Mouse (Mus musculus): ENCODE results near the gene Pah. TPM values are rescaled to one million over a fixed set of nuclear protein-coding genes. Genes with fewer than 3 reads are reported as not detected.

Pah gene
- polyA plus RNA-seq, 1 experiment from 2014 or later = 4.3 TPM

DNA sequence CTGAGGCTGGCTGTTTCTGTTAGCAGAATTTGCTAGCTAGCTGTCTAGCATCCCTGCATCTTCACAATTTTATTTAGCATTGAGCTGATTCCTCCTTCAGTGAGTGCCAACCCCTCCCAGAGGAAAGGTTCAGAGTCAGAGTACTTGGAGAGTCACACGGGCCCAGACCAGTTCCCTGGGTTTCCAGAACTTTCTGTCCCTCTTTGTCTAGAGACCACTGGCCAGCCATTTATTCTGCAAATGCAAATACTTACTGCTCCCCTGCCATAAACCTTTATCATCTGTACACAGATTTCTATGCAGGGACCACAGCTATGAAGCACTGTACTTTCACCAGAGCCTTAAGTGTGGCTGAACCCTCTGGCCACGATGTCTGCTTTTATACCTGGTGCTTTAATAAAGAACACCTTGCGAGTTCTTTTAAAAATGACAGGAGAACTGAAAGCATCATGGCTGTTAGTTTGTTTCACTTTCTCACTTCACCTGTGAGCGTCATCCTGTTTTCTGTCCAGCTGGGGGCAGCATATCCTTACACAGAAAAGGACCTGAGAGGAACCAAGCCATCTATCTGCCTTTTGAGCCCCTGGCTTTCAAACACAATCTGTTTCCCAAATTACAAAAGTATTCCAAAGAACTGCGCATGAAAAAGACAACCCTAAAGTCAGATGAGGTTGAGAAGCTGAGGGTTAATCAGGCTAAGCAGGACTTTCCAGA lies 74.9 kb downstream of the Pah start:
- no peak for ATAC-seq (ENCODE audit: insufficient read depth, low FRiP score)
- Histone ChIP-seq H3K4me3 (replicated peaks; ENCODE audit: low read length) (no peak overlapping the region), H3K36me3 (ENCODE audit: control insufficient read depth, insufficient read depth, low read length) (no peaks in the 10 kb centered on the region), H3K9me3 (replicated peaks; ENCODE audit: control insufficient read depth, low read length) (no peaks in the 10 kb centered on the region), H3K4me1 (ENCODE audit: control insufficient read depth, insufficient read depth, low read length) (no peaks in the 10 kb centered on the region), H3K27me3 (ENCODE audit: control insufficient read depth, insufficient read depth, low read length) (no peaks in the 10 kb centered on the region), H3K27ac (ENCODE audit: low read length) (no peak overlapping the region), H3K9ac (ENCODE audit: low read length) (no peak overlapping the region), H3K4me2 (ENCODE audit: low read depth, low read length) (no peak overlapping the region)
- WGBS = 34% methylated on average over 5 of the region's 5 CpGs

DNA sequence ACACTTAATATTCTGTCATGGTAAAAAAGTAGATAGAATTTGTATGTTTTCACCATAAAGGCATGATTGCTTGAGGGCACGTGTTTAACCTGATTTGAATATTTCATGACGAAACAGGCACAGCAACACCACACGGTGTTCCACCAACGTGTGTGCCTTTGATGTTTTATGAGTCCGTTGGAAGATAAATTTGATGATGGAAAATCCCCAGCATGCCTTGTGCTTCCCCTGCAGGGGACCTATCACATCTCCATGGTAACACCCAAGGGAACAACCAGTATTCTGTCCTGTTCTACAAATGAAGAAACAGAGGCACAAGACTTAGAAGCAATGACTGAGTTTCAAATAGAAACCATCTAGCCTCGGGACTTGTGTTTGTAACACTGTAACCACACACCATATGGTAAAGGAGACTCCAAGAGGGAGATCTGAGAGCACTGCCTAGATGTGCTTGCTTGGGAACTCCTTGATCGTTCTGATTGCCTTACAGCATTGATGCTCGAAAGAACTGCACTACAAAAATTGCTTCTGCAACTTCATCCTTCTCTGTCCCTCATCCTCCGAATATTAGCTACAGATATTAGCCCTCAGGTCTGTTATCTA lies 75.6 kb downstream of the Pah start:
- Histone ChIP-seq H3K4me1 (ENCODE audit: control insufficient read depth, insufficient read depth, low read length) (no peaks in the 10 kb centered on the region), H3K27ac (ENCODE audit: low read length) (no peak overlapping the region), H3K4me2 (ENCODE audit: low read depth, low read length) (no peak overlapping the region), H3K4me3 (replicated peaks; ENCODE audit: low read length) (no peak overlapping the region), H3K9ac (ENCODE audit: low read length) (no peak overlapping the region), H3K36me3 (ENCODE audit: control insufficient read depth, insufficient read depth, low read length) (no peaks in the 10 kb centered on the region), H3K9me3 (replicated peaks; ENCODE audit: control insufficient read depth, low read length) (no peaks in the 10 kb centered on the region), H3K27me3 (ENCODE audit: control insufficient read depth, insufficient read depth, low read length) (no peaks in the 10 kb centered on the region)
- 56% methylated on average over 9 of the region's 9 CpGs for WGBS
- ATAC-seq (ENCODE audit: insufficient read depth, low FRiP score) = no peak

DNA sequence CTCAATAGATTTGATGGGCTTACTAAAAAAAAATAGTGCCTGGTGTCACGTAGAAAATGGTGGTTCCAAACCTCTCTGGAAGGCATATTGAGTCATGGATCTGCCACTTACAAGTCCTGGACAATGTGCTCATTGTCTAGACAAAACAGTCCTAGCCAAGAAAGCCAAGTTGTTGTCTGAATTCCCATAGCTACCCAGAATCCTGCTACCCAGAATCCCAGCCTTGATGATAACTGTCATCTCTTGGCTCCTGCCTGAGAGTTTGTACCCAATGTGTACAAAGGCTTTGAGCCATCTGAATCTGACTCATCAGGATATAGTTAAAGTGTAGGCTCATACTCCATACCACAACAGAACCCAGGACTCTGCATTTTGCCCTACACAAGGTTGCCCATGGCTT lies 80.6 kb downstream of the Pah start:
- H3K9me3 ChIP-seq (replicated peaks; ENCODE audit: control insufficient read depth, low read length) = no peaks in the 10 kb centered on the region
- H3K36me3 ChIP-seq (ENCODE audit: control insufficient read depth, insufficient read depth, low read length) = no peaks in the 10 kb centered on the region
- no peak overlapping the region for H3K27ac ChIP-seq (ENCODE audit: low read length)
- H3K4me3 ChIP-seq (replicated peaks; ENCODE audit: low read length) = no peak overlapping the region
- H3K4me2 ChIP-seq (ENCODE audit: low read depth, low read length) = no peak overlapping the region
- H3K27me3 ChIP-seq (ENCODE audit: control insufficient read depth, insufficient read depth, low read length) = no peaks in the 10 kb centered on the region
- H3K9ac ChIP-seq (ENCODE audit: low read length) = no peak overlapping the region
- no peaks in the 10 kb centered on the region for H3K4me1 ChIP-seq (ENCODE audit: control insufficient read depth, insufficient read depth, low read length)
- ATAC-seq (ENCODE audit: insufficient read depth, low FRiP score) = no peak
- WGBS = 81% methylated on average over 1 of the region's 1 CpGs

DNA sequence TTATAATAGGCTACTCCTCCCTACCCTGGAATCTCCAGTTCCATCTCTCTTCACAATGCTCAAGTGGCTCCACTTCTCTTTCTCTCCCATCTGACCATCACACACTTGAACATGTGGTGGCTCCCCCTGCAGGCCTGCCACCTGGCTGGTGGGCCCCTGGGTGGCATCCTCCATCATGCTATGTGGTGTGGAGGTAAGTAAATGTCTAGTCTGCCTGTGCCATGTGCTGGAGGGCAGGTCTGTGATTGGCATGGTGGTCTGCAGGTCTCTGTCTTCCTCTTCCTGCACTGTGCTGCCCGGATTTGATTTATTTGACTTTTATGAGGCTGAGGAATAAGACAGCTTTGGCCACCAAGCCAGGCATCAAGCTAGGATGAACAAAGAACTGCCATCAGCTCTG lies 103.6 kb downstream of the Pah start:
- Histone ChIP-seq H3K27me3 (ENCODE audit: control insufficient read depth, insufficient read depth, low read length) (no peaks in the 10 kb centered on the region), H3K9me3 (replicated peaks; ENCODE audit: control insufficient read depth, low read length) (no peaks in the 10 kb centered on the region), H3K4me3 (replicated peaks; ENCODE audit: low read length) (no peak overlapping the region), H3K4me2 (ENCODE audit: low read depth, low read length) (no peak overlapping the region), H3K9ac (ENCODE audit: low read length) (no peak overlapping the region), H3K4me1 (ENCODE audit: control insufficient read depth, insufficient read depth, low read length) (no peaks in the 10 kb centered on the region), H3K36me3 (ENCODE audit: control insufficient read depth, insufficient read depth, low read length) (no peaks in the 10 kb centered on the region), H3K27ac (ENCODE audit: low read length) (no peak overlapping the region)
- WGBS = 86% methylated on average over 1 of the region's 1 CpGs
- ATAC-seq (ENCODE audit: insufficient read depth, low FRiP score) = no peak

Other genes starting within 250 kb of the Pah start
- 2.9 and 3.5 TPM in 2 replicates for gene Ascl1, start 28.1 kb upstream of the Pah start, polyA plus RNA-seq (2015; fragmentation: Nextera tagmentation; extraction: Ambion mirVana)

All from stomach, embryonic 16.5 days (tissue).